Mouse (Mus musculus) lung, postnatal 0 days (tissue): ENCODE data around the gene Inpp4a.

Experiments
- CTCF ChIP-seq: IDR thresholded peaks from 2 replicates; pipeline ENCODE4 v1.5.1; 2016; ENCODE audit warnings: antibody characterized with exemption, mild to moderate bottlenecking
- EP300 ChIP-seq: IDR thresholded peaks from 2 replicates; pipeline ENCODE4 v1.6.1; 2016; ENCODE audit warnings: antibody characterized with exemption, mild to moderate bottlenecking, control low read depth

GRCm38 (mm10) chr1:37287748-37288147, 11.9 kb upstream of the Inpp4a start:
- TF ChIP-seq CTCF (no peak), EP300 (no peak)
